Mouse (Mus musculus) MEL (cell line): Measurements from ENCODE around the gene Tln2. TPM values are rescaled to one million over a fixed set of nuclear protein-coding genes. Genes with fewer than 3 reads are reported as not detected.

Experiments
- DNase-seq: peaks from one replicate; pipeline ENCODE4 v3.0.0; 2011; ENCODE audit warnings: low read depth, low spot score
- H3K27ac ChIP-seq: 2 replicates; pipeline ENCODE4 v1.5.1; 2012; ENCODE audit warnings: low read depth, mild to moderate bottlenecking, control low read depth, low read length, moderate library complexity; ENCODE audit not compliant: control insufficient read depth
- H3K27me3 ChIP-seq, 2 experiments: fragments of 150-350 bp in 1 of 2; sonication (generic) in 1 of 2; 2 replicates each; pipeline ENCODE4 v1.6.1; 2012; ENCODE audit warnings: low read length in 2 of 2, mild to moderate bottlenecking in 2 of 2, improper control_type of control experiment in 1 of 2, moderate library complexity in 1 of 2; ENCODE audit not compliant: insufficient read depth in 2 of 2, control insufficient read depth in 1 of 2
- H3K36me3 ChIP-seq, 2 experiments: 2 replicates each; pipeline ENCODE4 v1.6.1; 2012 to 2014; ENCODE audit warnings: low read length in 2 of 2, improper control_type of control experiment in 1 of 2, inconsistent platforms in 1 of 2, mild to moderate bottlenecking in 1 of 2; ENCODE audit not compliant: insufficient read depth in 2 of 2, control insufficient read depth in 1 of 2
- H3K4me1 ChIP-seq, 2 experiments: fragments of 150-350 bp in 1 of 2; sonication (generic) in 1 of 2; 2 replicates each; pipeline ENCODE4 v1.6.1; 2012; ENCODE audit warnings: low read length in 2 of 2, improper control_type of control experiment in 1 of 2, mild to moderate bottlenecking in 1 of 2; ENCODE audit not compliant: insufficient read depth in 2 of 2, control insufficient read depth in 1 of 2
- H3K4me3 ChIP-seq, 2 experiments: fragments of 150-350 bp in 1 of 2; sonication (generic) in 1 of 2; 2 replicates each; pipeline ENCODE4 v1.5.1; 2012; ENCODE audit warnings: low read depth in 2 of 2, low read length in 2 of 2, mild to moderate bottlenecking in 2 of 2, moderate library complexity in 2 of 2, control low read depth in 1 of 2, improper control_type of control experiment in 1 of 2; ENCODE audit not compliant: control insufficient read depth in 1 of 2, insufficient read depth in 1 of 2
- H3K79me2 ChIP-seq: 2 replicates; pipeline ENCODE4 v1.6.1; 2012; ENCODE audit warnings: mild to moderate bottlenecking, low read length, moderate library complexity; ENCODE audit not compliant: control insufficient read depth, poor library complexity, insufficient read depth
- H3K9ac ChIP-seq: 2 replicates; pipeline ENCODE4 v1.6.1; 2012; ENCODE audit warnings: low read depth, mild to moderate bottlenecking, control low read depth, low read length, moderate library complexity; ENCODE audit not compliant: control insufficient read depth, poor library complexity, severe bottlenecking
- H3K9me3 ChIP-seq: fragments of 150-350 bp; sonication (generic); replicated peaks from 2 replicates; pipeline ENCODE4 v1.6.1; 2012; ENCODE audit warnings: mild to moderate bottlenecking, low read length, improper control_type of control experiment, moderate library complexity; ENCODE audit not compliant: insufficient read depth
- BHLHE40 ChIP-seq: IDR thresholded peaks from 2 replicates; pipeline ENCODE4 v1.6.1; 2012; ENCODE audit warnings: low read depth, mild to moderate bottlenecking, inconsistent platforms, low read length, improper control_type of control experiment, borderline replicate concordance
- EP300 ChIP-seq, 2 experiments: IDR thresholded peaks; 2 replicates each; pipeline ENCODE4 v1.6.1; 2011; ENCODE audit warnings: improper control_type of control experiment in 2 of 2, low read length in 2 of 2, low read depth in 1 of 2, mild to moderate bottlenecking in 1 of 2
- ETS1 ChIP-seq: IDR thresholded peaks from 2 replicates; pipeline ENCODE4 v1.6.1; 2012; ENCODE audit warnings: low read depth, mild to moderate bottlenecking, inconsistent platforms, low read length, improper control_type of control experiment, moderate library complexity
- GABPA ChIP-seq: IDR thresholded peaks from 2 replicates; pipeline ENCODE4 v1.6.1; 2012; ENCODE audit warnings: low read depth, mild to moderate bottlenecking, inconsistent platforms, low read length, improper control_type of control experiment, moderate library complexity
- GATA1 ChIP-seq: IDR thresholded peaks from 2 replicates; pipeline ENCODE4 v1.6.1; 2011; ENCODE audit warnings: low read depth, low read length, improper control_type of control experiment
- JUND ChIP-seq: IDR thresholded peaks from 2 replicates; pipeline ENCODE4 v1.6.1; 2011; ENCODE audit warnings: low read depth, mild to moderate bottlenecking, improper control_type of control experiment, low read length
- KAT2A ChIP-seq: conservative IDR thresholded peaks from 2 replicates; pipeline ENCODE4 v1.6.1; 2012; ENCODE audit warnings: low read depth, low read length, improper control_type of control experiment, inconsistent platforms
- MAFK ChIP-seq: IDR thresholded peaks from 2 replicates; pipeline ENCODE4 v1.6.1; 2011; ENCODE audit warnings: low read depth, mild to moderate bottlenecking, low read length, improper control_type of control experiment, borderline replicate concordance
- MAX ChIP-seq: IDR thresholded peaks from 2 replicates; pipeline ENCODE4 v1.6.1; 2011; ENCODE audit warnings: low read length, improper control_type of control experiment
- MAZ ChIP-seq: IDR thresholded peaks from 2 replicates; pipeline ENCODE4 v1.6.1; 2012; ENCODE audit warnings: low read depth, mild to moderate bottlenecking, inconsistent platforms, low read length, improper control_type of control experiment
- MYB ChIP-seq: IDR thresholded peaks from 2 replicates; pipeline ENCODE4 v1.6.1; 2011; ENCODE audit warnings: mild to moderate bottlenecking, low read depth, low read length, improper control_type of control experiment
- MYC ChIP-seq: IDR thresholded peaks from 2 replicates; pipeline ENCODE4 v1.6.1; 2011; ENCODE audit warnings: low read depth, mild to moderate bottlenecking, low read length, improper control_type of control experiment, moderate library complexity
- NRF1 ChIP-seq: IDR thresholded peaks from 2 replicates; pipeline ENCODE4 v1.6.1; 2014; ENCODE audit warnings: low read depth, mild to moderate bottlenecking, inconsistent platforms, low read length, improper control_type of control experiment, moderate library complexity; ENCODE audit not compliant: poor library complexity, insufficient read depth, severe bottlenecking
- POLR2A ChIP-seq, 2 experiments: IDR thresholded peaks; 2 replicates each; pipeline ENCODE4 v1.6.1; 2011 to 2012; ENCODE audit warnings: low read length in 2 of 2, mild to moderate bottlenecking in 2 of 2, control low read depth in 1 of 2, improper control_type of control experiment in 1 of 2, low read depth in 1 of 2, moderate library complexity in 1 of 2; ENCODE audit not compliant: control insufficient read depth in 1 of 2, insufficient read depth in 1 of 2, poor library complexity in 1 of 2
- POLR2AphosphoS2 ChIP-seq: IDR thresholded peaks from 2 replicates; pipeline ENCODE4 v1.6.1; 2011; ENCODE audit warnings: low read length, improper control_type of control experiment
- POLR2AphosphoS5 ChIP-seq: IDR thresholded peaks from 2 replicates; pipeline ENCODE4 v1.6.1; 2012; ENCODE audit warnings: low read depth, borderline replicate concordance, mild to moderate bottlenecking, inconsistent platforms, low read length, moderate library complexity, mixed read lengths
- RAD21 ChIP-seq: IDR thresholded peaks from 2 replicates; pipeline ENCODE4 v1.6.1; 2011; ENCODE audit warnings: mild to moderate bottlenecking, low read depth, low read length, improper control_type of control experiment
- SIN3A ChIP-seq: IDR thresholded peaks from 2 replicates; pipeline ENCODE4 v1.6.1; 2012; ENCODE audit warnings: low read length, improper control_type of control experiment, inconsistent platforms
- TBP ChIP-seq: IDR thresholded peaks from 2 replicates; pipeline ENCODE4 v1.8.0; 2011; ENCODE audit warnings: low read depth, low read length, improper control_type of control experiment
- TCF12 ChIP-seq: IDR thresholded peaks from 2 replicates; pipeline ENCODE4 v1.6.1; 2014; ENCODE audit warnings: low read depth, mild to moderate bottlenecking, inconsistent platforms, low read length, improper control_type of control experiment, moderate library complexity
- USF1 ChIP-seq: IDR thresholded peaks from 2 replicates; pipeline ENCODE4 v1.6.1; 2014; ENCODE audit warnings: low read depth, mild to moderate bottlenecking, inconsistent platforms, low read length, improper control_type of control experiment, moderate library complexity
- ZKSCAN1 ChIP-seq: IDR thresholded peaks from 2 replicates; pipeline ENCODE4 v1.6.1; 2012; ENCODE audit warnings: low read depth, mild to moderate bottlenecking, inconsistent platforms, low read length, improper control_type of control experiment, moderate library complexity
- ZNF384 ChIP-seq: IDR thresholded peaks from 2 replicates; pipeline ENCODE4 v1.6.1; 2012; ENCODE audit warnings: low read depth, mild to moderate bottlenecking, inconsistent platforms, low read length, improper control_type of control experiment
- polyA plus RNA-seq, 2 experiments: library from polyadenylated mRNA; stranded (reverse) in 1 of 2; unstranded in 1 of 2; fragments of >175 nt in 1 of 2; fragments of >200 nt in 1 of 2; gene quantifications; 2 replicates each; pipeline versions ENCODE4 v1.2.1 to v1.2.4; 2012; ENCODE audit warnings: low replicate concordance in 2 of 2, low read depth in 1 of 2; ENCODE audit not compliant: insufficient read length in 2 of 2, insufficient read depth in 1 of 2, missing spikeins in 1 of 2
- total RNA-seq: library from RNA; depleted of rRNA; stranded (reverse); fragments of 300-350 nt; gene quantifications from 2 replicates; pipeline ENCODE4 v1.2.3, GENCODE M21; 2012

Tln2 gene
- total and polyA plus RNA-seq, 3 experiments: not detected

GRCm38 (mm10) chr9:67565801-67566258 is 6.3 kb upstream of the Tln2 start:
- no peaks in the 10 kb centered on the region for H3K36me3 ChIP-seq
- H3K27ac ChIP-seq: no peak overlapping the region
- no peaks in the 10 kb centered on the region for H3K9me3 ChIP-seq
- H3K79me2 ChIP-seq: no peaks in the 10 kb centered on the region
- H3K4me1 ChIP-seq: no peaks in the 10 kb centered on the region
- TF ChIP-seq POLR2AphosphoS2 (no peak), ZNF384 (no peak), MAZ (no peak), MAX (no peak), POLR2A (IDR thresholded peaks at IDR 0.05; ENCODE audit: control insufficient read depth in 1 of 2, insufficient read depth in 1 of 2, low read depth in 1 of 2, low read length in 2 of 2, poor library complexity in 1 of 2) (no peak), SIN3A (no peak), ZKSCAN1 (no peak), USF1 (no peak), MYC (no peak), KAT2A (no peak), MYB (no peak), MAFK (no peak), NRF1 (no peak), ETS1 (no peak)
- H3K4me3 ChIP-seq: no peak overlapping the region
- no peak for DNase-seq
- no peaks in the 10 kb centered on the region; a peak in 1 of 4 replicates for H3K27me3 ChIP-seq
- H3K9ac ChIP-seq: no peak overlapping the region

GRCm38 (mm10) chr9:67549811-67550501 is 9.5 kb downstream of the Tln2 start:
- Histone ChIP-seq H3K36me3 (no peaks in the 10 kb centered on the region), H3K27me3 (no peaks in the 10 kb centered on the region), H3K27ac (no peak overlapping the region)
- TF ChIP-seq POLR2A (IDR thresholded peaks at IDR 0.05; ENCODE audit: control insufficient read depth in 1 of 2, insufficient read depth in 1 of 2, low read depth in 1 of 2, low read length in 2 of 2, poor library complexity in 1 of 2): no peak
- TF ChIP-seq TBP: no peak
- TF ChIP-seq, all 39 proteins: peak for 0
- Histone ChIP-seq H3K4me1 (no peaks in the 10 kb centered on the region), H3K4me3 (no peak overlapping the region), H3K79me2 (no peaks in the 10 kb centered on the region), H3K9ac (no peak overlapping the region), H3K9me3 (no peaks in the 10 kb centered on the region)
- DNase-seq: no peak

- Histone ChIP-seq H3K9me3 (no peaks in the 10 kb centered on the region), H3K79me2 (no peaks in the 10 kb centered on the region), H3K27ac (no peak overlapping the region), H3K9ac (no peak overlapping the region), H3K4me3 (no peak overlapping the region), H3K4me1 (no peaks in the 10 kb centered on the region), H3K36me3 (no peaks in the 10 kb centered on the region), H3K27me3 (no peaks in the 10 kb centered on the region)
- no peak for DNase-seq
- no peak for TF ChIP-seq BHLHE40
- no peak for TF ChIP-seq ZKSCAN1
- no peak for TF ChIP-seq EP300 (IDR thresholded peaks at IDR 0.05; ENCODE audit: low read depth in 1 of 2, low read length in 2 of 2)
- TF ChIP-seq POLR2AphosphoS5: no peak
- TF ChIP-seq JUND: no peak
- TF ChIP-seq USF1: no peak
- TF ChIP-seq MAZ: no peak
- no peak for TF ChIP-seq GABPA
- TF ChIP-seq RAD21: no peak
- no peak for TF ChIP-seq GATA1
- no peak for TF ChIP-seq TCF12
Measured at GRCm38 (mm10) chr9:67549332-67549731, 10.2 kb downstream of the Tln2 start.
